Mouse (Mus musculus) embryonic facial prominence, embryonic 13.5 days (tissue): ENCODE data around the gene Tinag. TPM values are rescaled to one million over a fixed set of nuclear protein-coding genes. Genes with fewer than 3 reads are reported as not detected.
"Not testable (repeated sequence)": the region's sequence is repeated elsewhere in the genome, so short reads cannot be mapped to it uniquely, and the experiment has no call there.

ENCODE experiments used
- ATAC-seq: fragments of 200-750 bp; cut with Nextera tagmentation; 2 replicates; pipeline ENCODE4 v1.8.0; 2017; ENCODE audit warnings: low read depth; ENCODE audit not compliant: insufficient number of reproducible peaks, insufficient read depth, low FRiP score, low TSS enrichment
- H3K27ac ChIP-seq: fragments of 300-500 bp; sonication (generic); 2 replicates; pipeline ENCODE4 v1.5.1; 2015; ENCODE audit warnings: moderate library complexity, mild to moderate bottlenecking, inconsistent platforms
- H3K27me3 ChIP-seq: fragments of 300-500 bp; sonication (generic); 2 replicates; pipeline ENCODE4 v1.6.1; 2015; ENCODE audit warnings: mild to moderate bottlenecking, inconsistent platforms
- H3K36me3 ChIP-seq: fragments of 300-500 bp; sonication (generic); 2 replicates; pipeline ENCODE4 v1.6.1; 2015; ENCODE audit warnings: mild to moderate bottlenecking, inconsistent platforms
- H3K4me1 ChIP-seq: fragments of 300-500 bp; sonication (generic); 2 replicates; pipeline ENCODE4 v1.6.1; 2015; ENCODE audit warnings: inconsistent platforms
- H3K4me2 ChIP-seq: fragments of 300-500 bp; sonication (generic); 2 replicates; pipeline ENCODE4 v1.6.1; 2015; ENCODE audit warnings: moderate library complexity, mild to moderate bottlenecking, inconsistent platforms
- H3K4me3 ChIP-seq: fragments of 300-500 bp; sonication (generic); 2 replicates; pipeline ENCODE4 v1.5.1; 2015; ENCODE audit warnings: mild to moderate bottlenecking, inconsistent platforms
- H3K9ac ChIP-seq: fragments of 300-500 bp; sonication (generic); 2 replicates; pipeline ENCODE4 v1.6.1; 2015; ENCODE audit warnings: mild to moderate bottlenecking, inconsistent platforms
- H3K9me3 ChIP-seq: fragments of 300-500 bp; sonication (generic); 2 replicates; pipeline ENCODE4 v1.6.1; 2016; ENCODE audit warnings: inconsistent platforms
- WGBS: fragments of 180-500 bp; shearing (Covaris S2); methylation state at CpG from one replicate; pipeline ENCODE4 v1.1.7; 2015; ENCODE audit warnings: mixed read lengths; 5-methylcytosine and 5-hydroxymethylcytosine counted together
- polyA plus RNA-seq: library from polyadenylated mRNA; unstranded; fragments of >200 nt; fragmentation: Nextera tagmentation; extraction: Ambion mirVana; gene quantifications from 2 replicates; pipeline ENCODE4 v1.2.1, GENCODE M21; 2015

Tinag gene
- 0.24 and 0.55 TPM in 2 replicates for polyA plus RNA-seq

DNA sequence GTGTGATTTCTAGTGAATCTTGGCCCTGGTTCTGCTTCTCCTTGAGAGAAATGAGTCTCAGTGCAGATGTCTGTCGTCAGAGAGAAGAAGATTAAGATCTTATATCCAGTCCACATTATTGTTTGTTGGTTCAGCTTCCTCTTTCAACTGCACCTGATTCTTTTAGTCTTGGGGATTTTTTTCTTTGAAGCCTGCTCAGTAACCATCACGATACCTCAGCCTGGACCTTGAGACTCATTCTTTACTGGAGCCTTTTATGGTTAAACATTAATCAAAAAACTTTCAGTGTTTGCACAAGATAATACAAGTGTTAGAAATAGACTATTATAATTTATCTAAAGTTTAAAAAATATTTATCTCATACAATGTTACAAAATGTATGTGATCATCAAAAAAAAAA is at the start of gene Tinag:
Tinag (minus strand) TSS at position 210 of the 400 bp plus-strand sequence.
- no peak within 1 kb of the TSS for H3K4me3 ChIP-seq
- ATAC-seq, result no peak
- no peaks in the 10 kb centered on the region for H3K4me1 ChIP-seq
- no peak within 1 kb of the TSS for H3K4me2 ChIP-seq
- 66% methylated on average over 2 of the region's 2 CpGs for WGBS
- no peaks in the 10 kb centered on the region for H3K36me3 ChIP-seq
- no peak within 1 kb of the TSS for H3K9ac ChIP-seq
- no peak within 1 kb of the TSS for H3K27ac ChIP-seq
- H3K9me3 ChIP-seq, result no peaks in the 10 kb centered on the region
- H3K27me3 ChIP-seq, result no peaks in the 10 kb centered on the region

DNA sequence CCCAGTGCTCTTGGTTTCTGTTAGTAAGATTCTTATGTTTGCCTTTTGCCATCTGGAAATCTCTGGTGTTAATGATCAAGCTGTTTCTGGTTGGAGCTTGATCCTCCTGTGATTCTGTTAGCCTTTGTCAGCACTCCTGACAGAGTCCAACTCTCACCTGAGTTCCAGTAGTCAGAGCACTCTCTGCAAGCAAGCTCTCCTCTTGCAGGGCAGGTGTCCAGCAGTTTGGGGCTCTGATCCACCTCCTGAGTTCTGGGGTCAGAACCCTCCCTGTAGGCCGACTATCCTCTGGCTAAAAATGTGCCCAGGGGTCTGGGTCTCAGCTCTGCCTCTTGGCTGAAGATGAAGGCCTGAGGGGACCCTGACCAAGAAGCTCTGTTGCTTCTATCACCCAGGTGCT is 37.6 kb upstream of the Tinag start:
- WGBS, result 86% methylated on average over 1 of the region's 1 CpGs
- not testable (repeated sequence) for H3K9me3 ChIP-seq, H3K27me3 ChIP-seq, H3K4me2 ChIP-seq, H3K36me3 ChIP-seq, H3K9ac ChIP-seq, H3K27ac ChIP-seq, H3K4me1 ChIP-seq, ATAC-seq, H3K4me3 ChIP-seq

DNA sequence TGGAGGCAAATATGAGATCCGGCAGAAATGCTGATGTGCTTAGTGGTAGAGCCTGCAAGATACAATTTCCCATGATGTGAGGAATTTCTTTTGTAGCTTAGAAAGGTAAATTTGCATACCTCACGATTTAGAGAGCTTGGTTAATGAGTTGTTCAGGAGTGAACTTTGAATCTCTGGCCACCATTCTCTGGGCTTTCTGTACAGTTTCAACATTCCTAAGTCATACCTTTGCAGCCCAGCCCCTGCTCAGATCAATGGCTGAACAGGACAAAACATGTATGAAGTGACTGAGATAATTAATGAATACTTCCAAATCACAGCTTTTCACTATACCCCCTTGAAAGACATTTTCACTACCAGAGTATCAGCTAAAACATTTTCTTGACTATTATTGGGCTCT is 26.1 kb upstream of the Tinag start:
- Histone ChIP-seq H3K4me1 (no peaks in the 10 kb centered on the region), H3K4me3 (no peak overlapping the region), H3K9me3 (no peaks in the 10 kb centered on the region), H3K4me2 (no peak overlapping the region), H3K36me3 (no peaks in the 10 kb centered on the region), H3K27me3 (no peaks in the 10 kb centered on the region), H3K9ac (no peak overlapping the region), H3K27ac (no peak overlapping the region)
- 66% methylated on average over 2 of the region's 2 CpGs for WGBS
- ATAC-seq, result no peak

DNA sequence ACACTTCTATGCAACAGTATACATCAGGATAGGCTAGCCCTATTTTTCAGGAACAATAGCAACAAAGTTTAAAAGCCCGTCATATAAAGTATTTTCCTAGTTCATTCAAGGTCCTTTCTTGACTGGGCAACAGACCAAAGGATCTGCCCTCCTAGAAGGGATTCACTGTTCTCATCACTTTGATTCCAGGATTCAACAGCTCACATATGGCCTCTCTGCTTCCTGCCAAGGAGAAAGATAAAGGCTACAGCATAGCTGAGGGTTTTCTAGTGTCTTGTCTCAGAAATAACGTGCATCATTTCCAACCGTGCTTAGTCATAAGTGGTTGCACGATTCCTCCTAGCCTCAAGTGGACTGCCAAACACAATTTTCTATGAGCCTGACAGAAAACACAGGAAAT is 11.0 kb upstream of the Tinag start:
- 68% methylated on average over 4 of the region's 4 CpGs for WGBS
- Histone ChIP-seq H3K4me3 (no peak overlapping the region), H3K4me2 (no peak overlapping the region), H3K27me3 (no peaks in the 10 kb centered on the region), H3K36me3 (no peaks in the 10 kb centered on the region), H3K9me3 (no peaks in the 10 kb centered on the region), H3K4me1 (no peaks in the 10 kb centered on the region), H3K9ac (no peak overlapping the region), H3K27ac (no peak overlapping the region)
- ATAC-seq, result no peak

DNA sequence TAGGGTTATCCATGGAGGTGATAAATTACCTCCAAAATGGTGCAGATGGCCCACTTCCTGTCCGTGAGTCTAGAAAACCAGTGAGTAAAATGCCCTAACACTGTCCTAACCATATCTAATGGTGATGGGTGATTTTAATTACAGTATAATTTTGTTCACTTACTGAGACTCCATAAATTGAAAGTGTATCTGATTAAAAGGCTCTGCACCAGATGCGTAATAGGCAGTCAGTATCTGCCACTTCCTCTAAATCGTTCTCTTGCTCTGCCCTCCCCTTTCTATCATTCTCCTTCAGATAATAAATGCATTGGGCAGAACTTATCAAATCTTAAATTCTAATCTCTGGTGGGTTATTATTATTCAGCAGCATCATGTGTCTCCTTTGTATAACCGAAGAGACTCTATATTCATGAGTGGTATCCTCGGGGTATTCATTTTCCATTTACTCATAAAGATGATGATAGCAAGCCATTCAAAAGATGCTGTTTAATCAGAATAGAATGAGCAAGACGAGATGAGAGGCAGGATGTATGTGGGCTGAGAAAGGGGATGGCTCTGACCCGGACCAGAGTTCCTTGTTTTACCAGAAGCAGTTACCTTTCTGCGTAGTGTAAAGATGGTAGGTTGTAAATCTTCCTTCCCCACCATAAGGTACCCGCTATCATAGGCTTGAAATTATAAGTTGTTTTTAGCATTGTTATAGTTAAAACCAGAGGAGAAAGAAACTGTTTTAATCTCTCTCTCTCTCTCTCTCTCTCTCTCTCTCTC is 9.0 kb upstream of the Tinag start:
- Histone ChIP-seq H3K27ac (no peak overlapping the region), H3K9me3 (no peaks in the 10 kb centered on the region), H3K4me3 (no peak overlapping the region), H3K4me2 (no peak overlapping the region), H3K4me1 (no peaks in the 10 kb centered on the region), H3K36me3 (no peaks in the 10 kb centered on the region), H3K27me3 (no peaks in the 10 kb centered on the region), H3K9ac (no peak overlapping the region)
- ATAC-seq, result no peak
- 77% methylated on average over 9 of the region's 9 CpGs for WGBS

DNA sequence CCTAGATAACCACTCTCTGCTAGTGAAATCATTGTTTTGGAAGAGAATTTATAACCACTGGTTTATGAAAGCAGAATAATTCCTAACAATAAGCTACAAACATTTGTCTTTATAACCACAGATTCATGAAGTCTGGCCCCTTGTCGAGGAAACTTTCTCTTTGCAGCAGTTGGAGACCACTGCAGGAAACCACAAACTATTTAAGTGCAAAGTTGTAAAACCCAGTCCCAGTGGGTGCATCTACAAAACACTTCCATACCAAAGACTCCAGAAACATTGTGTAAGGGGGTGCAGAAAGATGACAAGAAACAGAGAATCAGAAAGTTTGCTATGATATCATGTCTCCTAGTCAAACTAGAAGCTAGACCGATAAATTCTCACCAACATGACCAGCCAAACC is 5.8 kb upstream of the Tinag start:
- H3K27me3 ChIP-seq, result no peaks in the 10 kb centered on the region
- no peaks in the 10 kb centered on the region for H3K9me3 ChIP-seq
- H3K4me3 ChIP-seq, result no peak overlapping the region
- no peak overlapping the region for H3K9ac ChIP-seq
- no peak overlapping the region for H3K27ac ChIP-seq
- 67% methylated on average over 2 of the region's 2 CpGs for WGBS
- no peaks in the 10 kb centered on the region for H3K36me3 ChIP-seq
- ATAC-seq, result no peak
- no peaks in the 10 kb centered on the region for H3K4me1 ChIP-seq
- H3K4me2 ChIP-seq, result no peak overlapping the region

DNA sequence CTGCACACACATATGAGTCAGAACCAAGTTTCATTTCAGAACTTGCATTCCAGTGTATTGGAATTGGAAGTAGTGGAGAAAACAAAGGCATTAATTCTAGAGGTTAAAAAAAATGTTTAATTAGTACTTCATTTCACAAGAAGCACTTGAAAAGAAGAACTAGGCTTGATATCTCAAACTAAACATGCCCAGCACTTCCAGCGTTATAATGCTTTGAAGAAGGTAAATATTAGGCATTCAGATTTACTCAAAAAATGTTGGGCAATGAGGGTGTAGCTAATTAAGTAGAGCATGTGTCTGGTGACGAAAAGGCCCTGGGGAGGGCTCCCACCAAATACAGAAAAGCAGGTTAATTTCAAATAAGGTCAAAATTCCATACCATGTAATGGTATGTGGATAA is 4.1 kb upstream of the Tinag start:
- H3K27me3 ChIP-seq, result no peaks in the 10 kb centered on the region
- no peak overlapping the region for H3K4me2 ChIP-seq
- ATAC-seq, result no peak
- H3K36me3 ChIP-seq, result no peaks in the 10 kb centered on the region
- H3K9me3 ChIP-seq, result no peaks in the 10 kb centered on the region
- no peak overlapping the region for H3K9ac ChIP-seq
- H3K4me1 ChIP-seq, result no peaks in the 10 kb centered on the region
- no peak overlapping the region for H3K27ac ChIP-seq
- no peak overlapping the region for H3K4me3 ChIP-seq
- WGBS, result 80% methylated on average over 2 of the region's 2 CpGs

DNA sequence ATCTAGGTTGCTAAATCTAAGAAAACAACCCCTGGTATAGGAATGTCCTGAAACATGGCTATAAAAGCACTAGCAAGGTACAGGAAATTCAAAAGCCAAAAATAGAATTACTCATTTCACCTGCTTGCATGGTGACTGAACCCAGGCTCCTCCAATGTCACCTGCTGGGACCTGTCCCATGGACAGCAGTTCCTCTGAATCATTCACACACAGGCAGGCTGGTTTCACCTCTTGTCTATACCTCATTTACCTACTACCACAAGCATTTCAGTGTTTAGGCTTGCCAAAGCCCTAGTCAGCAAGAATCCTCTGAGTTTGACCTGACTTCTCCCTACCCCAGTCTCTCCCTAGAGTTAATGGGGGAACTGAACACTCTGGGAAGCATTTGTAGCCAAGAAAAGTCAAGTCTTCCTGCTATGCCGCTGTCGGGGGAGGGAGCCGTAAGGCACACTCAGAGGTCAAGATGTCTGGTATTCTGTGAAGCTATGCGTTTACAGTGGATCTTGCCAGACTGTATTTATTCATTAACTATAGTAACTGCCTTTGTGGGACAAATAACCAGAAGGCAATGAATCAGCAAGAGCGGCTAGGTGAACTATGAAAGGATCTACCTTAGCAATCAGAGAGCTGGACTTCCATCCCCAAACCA is 597 bp upstream of the Tinag start:
- H3K9ac ChIP-seq, result no peak overlapping the region
- H3K4me2 ChIP-seq, result no peak overlapping the region
- 81% methylated on average over 5 of the region's 5 CpGs for WGBS
- no peak overlapping the region for H3K4me3 ChIP-seq
- no peaks in the 10 kb centered on the region for H3K36me3 ChIP-seq
- H3K9me3 ChIP-seq, result no peaks in the 10 kb centered on the region
- H3K27ac ChIP-seq, result no peak overlapping the region
- no peaks in the 10 kb centered on the region for H3K4me1 ChIP-seq
- no peaks in the 10 kb centered on the region for H3K27me3 ChIP-seq
- no peak for ATAC-seq

DNA sequence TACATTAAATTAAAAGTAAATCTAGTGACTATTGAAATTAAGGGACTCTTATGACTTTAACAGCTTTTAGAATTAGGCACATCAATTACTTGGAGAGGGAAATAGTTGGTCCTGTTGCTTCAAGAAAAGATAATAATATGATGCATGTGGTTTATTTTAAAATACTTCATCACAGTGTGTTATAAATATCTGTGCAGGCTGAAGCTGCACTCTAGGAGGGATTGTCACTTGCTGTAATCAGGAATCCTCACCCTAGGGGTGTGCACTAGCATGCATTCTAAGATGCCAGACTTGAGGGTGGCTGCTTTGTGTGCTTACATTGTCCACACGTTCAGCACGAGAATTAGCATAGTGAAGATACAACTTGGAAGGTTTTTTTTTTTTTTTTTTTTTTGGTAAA is 10.2 kb downstream of the Tinag start:
- no peak overlapping the region for H3K9ac ChIP-seq
- no peak for ATAC-seq
- H3K4me1 ChIP-seq, result peaks cover 8% of the 10 kb centered on the region
- H3K9me3 ChIP-seq, result no peaks in the 10 kb centered on the region
- no peak overlapping the region for H3K27ac ChIP-seq
- no peak overlapping the region for H3K4me2 ChIP-seq
- no peak overlapping the region for H3K4me3 ChIP-seq
- no peaks in the 10 kb centered on the region for H3K36me3 ChIP-seq
- 62% methylated on average over 2 of the region's 2 CpGs for WGBS
- H3K27me3 ChIP-seq, result no peaks in the 10 kb centered on the region

DNA sequence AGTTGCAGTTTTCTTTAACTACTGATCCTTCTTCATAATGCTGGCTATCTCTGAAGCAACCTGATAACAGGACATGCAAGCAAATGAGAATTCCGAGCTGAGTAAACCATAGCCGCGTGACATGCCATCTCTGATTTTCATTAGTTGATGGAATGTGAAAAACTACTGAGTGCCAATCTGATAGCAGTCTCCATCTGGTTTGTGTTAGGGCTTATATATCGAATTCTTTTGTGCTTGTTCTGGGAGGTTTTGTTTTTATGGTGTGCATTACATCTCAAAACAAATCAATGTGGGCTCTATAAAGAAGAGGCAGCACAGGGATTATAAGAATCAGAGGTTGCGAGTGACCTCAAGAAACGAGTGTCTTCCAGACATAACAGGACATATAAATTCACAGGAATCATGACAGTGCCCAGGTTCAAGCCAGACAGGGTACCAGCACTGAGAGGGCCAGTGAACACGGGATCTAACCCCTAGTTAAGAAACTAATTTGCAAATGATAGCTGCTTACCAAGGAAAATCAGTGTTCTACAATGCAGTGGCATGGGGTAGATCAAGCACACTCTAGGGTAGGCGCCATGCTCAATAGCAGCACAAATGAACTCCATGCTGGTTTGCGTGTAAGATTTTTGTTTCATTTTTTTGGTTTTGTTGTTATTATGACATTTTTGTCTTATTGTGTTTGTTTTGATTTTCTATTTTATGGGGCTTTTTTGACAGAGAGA is 13.0 kb downstream of the Tinag start:
- Histone ChIP-seq H3K27me3 (no peaks in the 10 kb centered on the region), H3K4me3 (no peak overlapping the region), H3K36me3 (no peaks in the 10 kb centered on the region), H3K9me3 (no peaks in the 10 kb centered on the region), H3K9ac (no peak overlapping the region), H3K4me1 (peaks cover 13% of the 10 kb centered on the region), H3K4me2 (peak overlapping the region; percentile 38), H3K27ac (peak overlapping the region; percentile 68)
- 29% methylated on average over 9 of the region's 9 CpGs for WGBS
- no peak for ATAC-seq

DNA sequence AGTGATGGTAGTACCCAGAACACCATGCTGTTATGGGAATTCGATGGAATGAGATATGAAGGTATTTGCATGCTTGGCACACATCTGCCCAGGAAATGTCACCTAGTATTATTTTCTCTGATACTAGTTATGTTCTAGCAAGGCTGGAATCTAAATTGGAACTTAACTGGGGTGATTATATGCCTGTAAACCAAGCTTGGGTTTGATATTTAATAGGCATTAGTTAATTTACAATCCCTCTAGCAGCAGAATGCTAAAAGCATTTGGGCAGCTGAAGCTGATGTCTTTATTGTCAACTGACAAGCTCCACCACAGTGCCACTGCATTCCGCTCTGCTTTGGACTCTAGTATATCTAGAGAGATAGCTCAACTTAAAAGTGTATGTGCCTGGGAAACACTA is 20.3 kb downstream of the Tinag start:
- Histone ChIP-seq H3K27me3 (no peaks in the 10 kb centered on the region), H3K4me2 (no peak overlapping the region), H3K4me1 (peaks cover 5% of the 10 kb centered on the region; the same call in 1 of the 2 replicates), H3K4me3 (no peak overlapping the region), H3K9me3 (no peaks in the 10 kb centered on the region), H3K27ac (no peak overlapping the region), H3K36me3 (no peaks in the 10 kb centered on the region), H3K9ac (no peak overlapping the region)
- 82% methylated on average over 2 of the region's 2 CpGs for WGBS
- ATAC-seq, result no peak

DNA sequence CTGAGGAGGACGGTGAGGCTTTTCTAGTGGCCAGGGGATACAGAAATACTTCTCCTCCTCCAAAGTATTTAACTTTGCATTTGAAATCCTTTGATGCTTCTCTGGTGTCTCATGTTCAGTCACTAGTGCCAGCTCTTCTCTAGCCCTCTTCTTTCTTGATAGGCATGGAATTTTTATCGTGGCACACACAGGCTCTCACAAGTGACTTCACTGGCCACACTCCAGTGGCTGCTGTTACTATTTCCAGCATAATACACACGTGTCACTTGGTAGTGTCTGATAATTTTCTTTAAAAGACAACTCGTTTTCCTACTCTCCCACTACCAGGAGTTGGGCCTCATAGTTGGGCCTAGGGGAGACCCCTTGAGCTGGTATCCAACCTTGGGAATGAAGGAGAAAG is 26.7 kb downstream of the Tinag start:
- 71% methylated on average over 4 of the region's 4 CpGs for WGBS
- no peaks in the 10 kb centered on the region for H3K4me1 ChIP-seq
- no peak overlapping the region for H3K4me2 ChIP-seq
- no peak for ATAC-seq
- no peak overlapping the region for H3K4me3 ChIP-seq
- H3K27ac ChIP-seq, result no peak overlapping the region
- H3K9me3 ChIP-seq, result no peaks in the 10 kb centered on the region
- no peaks in the 10 kb centered on the region for H3K27me3 ChIP-seq
- H3K36me3 ChIP-seq, result no peaks in the 10 kb centered on the region
- H3K9ac ChIP-seq, result no peak overlapping the region
